Mouse (Mus musculus) MEL (cell line): Measurements from ENCODE around the gene Riok1. TPM values are rescaled to one million over a fixed set of nuclear protein-coding genes. Genes with fewer than 3 reads are reported as not detected.
A peak's percentile ranks its signal among the peaks of the same experiment; 100 is the strongest.

Experiments
- DNase-seq: peaks from one replicate; pipeline ENCODE4 v3.0.0; 2011; ENCODE audit warnings: low read depth, low spot score
- H3K27ac ChIP-seq: 2 replicates; pipeline ENCODE4 v1.5.1; 2012; ENCODE audit warnings: low read depth, mild to moderate bottlenecking, control low read depth, low read length, moderate library complexity; ENCODE audit not compliant: control insufficient read depth
- H3K27me3 ChIP-seq, 2 experiments: fragments of 150-350 bp in 1 of 2; sonication (generic) in 1 of 2; 2 replicates each; pipeline ENCODE4 v1.6.1; 2012; ENCODE audit warnings: low read length in 2 of 2, mild to moderate bottlenecking in 2 of 2, improper control_type of control experiment in 1 of 2, moderate library complexity in 1 of 2; ENCODE audit not compliant: insufficient read depth in 2 of 2, control insufficient read depth in 1 of 2
- H3K36me3 ChIP-seq, 2 experiments: 2 replicates each; pipeline ENCODE4 v1.6.1; 2012 to 2014; ENCODE audit warnings: low read length in 2 of 2, improper control_type of control experiment in 1 of 2, inconsistent platforms in 1 of 2, mild to moderate bottlenecking in 1 of 2; ENCODE audit not compliant: insufficient read depth in 2 of 2, control insufficient read depth in 1 of 2
- H3K4me1 ChIP-seq, 2 experiments: fragments of 150-350 bp in 1 of 2; sonication (generic) in 1 of 2; 2 replicates each; pipeline ENCODE4 v1.6.1; 2012; ENCODE audit warnings: low read length in 2 of 2, improper control_type of control experiment in 1 of 2, mild to moderate bottlenecking in 1 of 2; ENCODE audit not compliant: insufficient read depth in 2 of 2, control insufficient read depth in 1 of 2
- H3K4me3 ChIP-seq, 2 experiments: fragments of 150-350 bp in 1 of 2; sonication (generic) in 1 of 2; 2 replicates each; pipeline ENCODE4 v1.5.1; 2012; ENCODE audit warnings: low read depth in 2 of 2, low read length in 2 of 2, mild to moderate bottlenecking in 2 of 2, moderate library complexity in 2 of 2, control low read depth in 1 of 2, improper control_type of control experiment in 1 of 2; ENCODE audit not compliant: control insufficient read depth in 1 of 2, insufficient read depth in 1 of 2
- H3K79me2 ChIP-seq: 2 replicates; pipeline ENCODE4 v1.6.1; 2012; ENCODE audit warnings: mild to moderate bottlenecking, low read length, moderate library complexity; ENCODE audit not compliant: control insufficient read depth, poor library complexity, insufficient read depth
- H3K9ac ChIP-seq: 2 replicates; pipeline ENCODE4 v1.6.1; 2012; ENCODE audit warnings: low read depth, mild to moderate bottlenecking, control low read depth, low read length, moderate library complexity; ENCODE audit not compliant: control insufficient read depth, poor library complexity, severe bottlenecking
- H3K9me3 ChIP-seq: fragments of 150-350 bp; sonication (generic); replicated peaks from 2 replicates; pipeline ENCODE4 v1.6.1; 2012; ENCODE audit warnings: mild to moderate bottlenecking, low read length, improper control_type of control experiment, moderate library complexity; ENCODE audit not compliant: insufficient read depth
- CHD1 ChIP-seq: IDR thresholded peaks from 2 replicates; pipeline ENCODE4 v1.6.1; 2012; ENCODE audit warnings: low read depth, mild to moderate bottlenecking, inconsistent platforms, low read length, improper control_type of control experiment
- CHD2 ChIP-seq: IDR thresholded peaks from 2 replicates; pipeline ENCODE4 v1.6.1; 2011; ENCODE audit warnings: low read length, improper control_type of control experiment
- E2F4 ChIP-seq: IDR thresholded peaks from 2 replicates; pipeline ENCODE4 v1.6.1; 2011; ENCODE audit warnings: low read depth, low read length, improper control_type of control experiment, borderline replicate concordance
- ELF1 ChIP-seq: IDR thresholded peaks from 2 replicates; pipeline ENCODE4 v1.6.1; 2014; ENCODE audit warnings: low read depth, mild to moderate bottlenecking, inconsistent platforms, low read length, improper control_type of control experiment, moderate library complexity
- EP300 ChIP-seq, 2 experiments: IDR thresholded peaks; 2 replicates each; pipeline ENCODE4 v1.6.1; 2011; ENCODE audit warnings: improper control_type of control experiment in 2 of 2, low read length in 2 of 2, low read depth in 1 of 2, mild to moderate bottlenecking in 1 of 2
- GATA1 ChIP-seq: IDR thresholded peaks from 2 replicates; pipeline ENCODE4 v1.6.1; 2011; ENCODE audit warnings: low read depth, low read length, improper control_type of control experiment
- HCFC1 ChIP-seq: IDR thresholded peaks from 2 replicates; pipeline ENCODE4 v1.6.1; 2012; ENCODE audit warnings: low read depth, mild to moderate bottlenecking, inconsistent platforms, low read length, improper control_type of control experiment, moderate library complexity
- JUND ChIP-seq: IDR thresholded peaks from 2 replicates; pipeline ENCODE4 v1.6.1; 2011; ENCODE audit warnings: low read depth, mild to moderate bottlenecking, improper control_type of control experiment, low read length
- MAFK ChIP-seq: IDR thresholded peaks from 2 replicates; pipeline ENCODE4 v1.6.1; 2011; ENCODE audit warnings: low read depth, mild to moderate bottlenecking, low read length, improper control_type of control experiment, borderline replicate concordance
- MAX ChIP-seq: IDR thresholded peaks from 2 replicates; pipeline ENCODE4 v1.6.1; 2011; ENCODE audit warnings: low read length, improper control_type of control experiment
- MEF2A ChIP-seq: IDR thresholded peaks from 2 replicates; pipeline ENCODE4 v1.6.1; 2014; ENCODE audit warnings: low read depth, mild to moderate bottlenecking, inconsistent platforms, low read length, improper control_type of control experiment; ENCODE audit not compliant: poor library complexity, insufficient replicate concordance, severe bottlenecking; ENCODE audit errors: extremely low read depth
- MXI1 ChIP-seq: IDR thresholded peaks from 2 replicates; pipeline ENCODE4 v1.6.1; 2011; ENCODE audit warnings: mild to moderate bottlenecking, low read depth, low read length, improper control_type of control experiment
- MYB ChIP-seq: IDR thresholded peaks from 2 replicates; pipeline ENCODE4 v1.6.1; 2011; ENCODE audit warnings: mild to moderate bottlenecking, low read depth, low read length, improper control_type of control experiment
- MYC ChIP-seq: IDR thresholded peaks from 2 replicates; pipeline ENCODE4 v1.6.1; 2011; ENCODE audit warnings: low read depth, mild to moderate bottlenecking, low read length, improper control_type of control experiment, moderate library complexity
- NRF1 ChIP-seq: IDR thresholded peaks from 2 replicates; pipeline ENCODE4 v1.6.1; 2014; ENCODE audit warnings: low read depth, mild to moderate bottlenecking, inconsistent platforms, low read length, improper control_type of control experiment, moderate library complexity; ENCODE audit not compliant: poor library complexity, insufficient read depth, severe bottlenecking
- RAD21 ChIP-seq: IDR thresholded peaks from 2 replicates; pipeline ENCODE4 v1.6.1; 2011; ENCODE audit warnings: mild to moderate bottlenecking, low read depth, low read length, improper control_type of control experiment
- RCOR1 ChIP-seq: IDR thresholded peaks from 2 replicates; pipeline ENCODE4 v1.6.1; 2012; ENCODE audit warnings: low read depth, mild to moderate bottlenecking, inconsistent platforms, low read length, improper control_type of control experiment
- SIN3A ChIP-seq: IDR thresholded peaks from 2 replicates; pipeline ENCODE4 v1.6.1; 2012; ENCODE audit warnings: low read length, improper control_type of control experiment, inconsistent platforms
- TAL1 ChIP-seq: IDR thresholded peaks from 2 replicates; pipeline ENCODE4 v1.6.1; 2012; ENCODE audit warnings: mild to moderate bottlenecking, inconsistent platforms, low read length, moderate library complexity, mixed read lengths
- TBP ChIP-seq: IDR thresholded peaks from 2 replicates; pipeline ENCODE4 v1.8.0; 2011; ENCODE audit warnings: low read depth, low read length, improper control_type of control experiment
- ZMIZ1 ChIP-seq: IDR thresholded peaks from 2 replicates; pipeline ENCODE4 v1.6.1; 2012; ENCODE audit warnings: low read depth, mild to moderate bottlenecking, inconsistent platforms, low read length, improper control_type of control experiment, moderate library complexity
- polyA plus RNA-seq, 2 experiments: library from polyadenylated mRNA; stranded (reverse) in 1 of 2; unstranded in 1 of 2; fragments of >175 nt in 1 of 2; fragments of >200 nt in 1 of 2; gene quantifications; 2 replicates each; pipeline versions ENCODE4 v1.2.1 to v1.2.4; 2012; ENCODE audit warnings: low replicate concordance in 2 of 2, low read depth in 1 of 2; ENCODE audit not compliant: insufficient read length in 2 of 2, insufficient read depth in 1 of 2, missing spikeins in 1 of 2
- total RNA-seq: library from RNA; depleted of rRNA; stranded (reverse); fragments of 300-350 nt; gene quantifications from 2 replicates; pipeline ENCODE4 v1.2.3, GENCODE M21; 2012

The Riok1 gene
- total and polyA plus RNA-seq, 3 experiments, result 40.5 to 43.7 TPM; not detected in 1

GRCm38 (mm10) chr13:38073374-38074307, 36.8 kb downstream of the Riok1 start:
- peak in 1 of 2 experiments; percentile 61; a peak in 2 of 4 replicates for TF ChIP-seq EP300 (IDR thresholded peaks at IDR 0.05; ENCODE audit: low read depth in 1 of 2, low read length in 2 of 2)
- no peak for TF ChIP-seq MEF2A
- TF ChIP-seq TBP, result no peak
- TF ChIP-seq GATA1, result peak; percentile 30; the same call in 1 of the 2 replicates
- no peak for TF ChIP-seq HCFC1
- TF ChIP-seq RCOR1, result peak; percentile 62; the same call in 1 of the 2 replicates
- 0 out of 2 replicates have a peak, but pooled peaks have one; percentile 18 for TF ChIP-seq MYB
- TF ChIP-seq MAFK, result no peak
- TF ChIP-seq JUND, result no peak
- no peak for TF ChIP-seq MYC
- no peak for TF ChIP-seq SIN3A
- no peak for TF ChIP-seq ZMIZ1
- no peak for TF ChIP-seq ELF1
- no peak for TF ChIP-seq E2F4
- TF ChIP-seq MXI1, result no peak
- TF ChIP-seq TAL1, result peak; percentile 32
- TF ChIP-seq, all 39 proteins: peak for 5
- peaks cover 0 to 9% of the 10 kb centered on the region in 2 experiments; a peak in 2 of 4 replicates for H3K4me1 ChIP-seq
- no peaks in the 10 kb centered on the region for H3K79me2 ChIP-seq
- H3K9ac ChIP-seq, result no peak overlapping the region
- H3K27ac ChIP-seq, result no peak overlapping the region
- H3K4me3 ChIP-seq, result no peak overlapping the region
- H3K9me3 ChIP-seq, result no peaks in the 10 kb centered on the region
- H3K36me3 ChIP-seq, result peaks cover 0 to 6% of the 10 kb centered on the region in 2 experiments; a peak in 2 of 4 replicates
- peaks cover 0 to 2% of the 10 kb centered on the region in 2 experiments; a peak in 1 of 4 replicates for H3K27me3 ChIP-seq
- DNase-seq, result peak; percentile 21

GRCm38 (mm10) chr13:38074404-38074803, 37.6 kb downstream of the Riok1 start:
- Histone ChIP-seq H3K79me2 (no peaks in the 10 kb centered on the region), H3K27ac (no peak overlapping the region), H3K27me3 (peaks cover 0 to 2% of the 10 kb centered on the region in 2 experiments; a peak in 1 of 4 replicates), H3K9ac (no peak overlapping the region), H3K9me3 (no peaks in the 10 kb centered on the region), H3K4me1 (peaks cover 0 to 9% of the 10 kb centered on the region in 2 experiments; a peak in 2 of 4 replicates), H3K36me3 (peaks cover 0 to 6% of the 10 kb centered on the region in 2 experiments; a peak in 2 of 4 replicates), H3K4me3 (no peak overlapping the region)
- no peak for TF ChIP-seq ELF1
- TF ChIP-seq NRF1, result no peak
- TF ChIP-seq RAD21, result no peak
- TF ChIP-seq JUND, result no peak
- no peak for TF ChIP-seq E2F4
- TF ChIP-seq MAX, result no peak
- TF ChIP-seq MAFK, result no peak
- no peak for TF ChIP-seq CHD2
- no peak for TF ChIP-seq CHD1
- TF ChIP-seq HCFC1, result no peak
- no peak for DNase-seq
